Mouse (Mus musculus): ENCODE measurements around the gene Tstd2.

GRCm38 (mm10) chr4:46102078-46102769 lies 36.3 kb downstream of the Tstd2 start:
- TF ChIP-seq TAL1 (IDR thresholded peaks at IDR 0.05; ENCODE audit: low read length): no peak
- no peak for TF ChIP-seq GATA1 (IDR thresholded peaks at IDR 0.05; ENCODE audit: low read length)
